Mouse (Mus musculus): ENCODE results near the gene Xpo1.

- no peak; the same call in 1 of the 2 replicates for TF ChIP-seq EP300 (IDR thresholded peaks at IDR 0.05)
- TF ChIP-seq CTCF (IDR thresholded peaks at IDR 0.05) = 0 out of 2 replicates have a peak, but pooled peaks have one; percentile 1
These were observed 1.2 kb downstream of the Xpo1 start for GRCm38 (mm10) chr11:23256803-23257704.

Data from lung, postnatal 0 days (tissue).